Mouse (Mus musculus) erythroid progenitor cell, adult 5-6 weeks (primary cell): ENCODE results near the gene Fndc5. TPM values are rescaled to one million over a fixed set of nuclear protein-coding genes. Genes with fewer than 3 reads are reported as not detected.

Source experiments
- ATAC-seq: replicated peaks from 2 replicates; pipeline ENCODE4 v1.8.0; 2016; ENCODE audit warnings: moderate number of reproducible peaks, mild to moderate bottlenecking, moderate TSS enrichment, inconsistent platforms; ENCODE audit not compliant: poor library complexity, low FRiP score, severe bottlenecking
- total RNA-seq, 2 experiments: library from RNA; stranded (forward) in 1 of 2; stranded (reverse) in 1 of 2; fragments of 150-400 nt in 1 of 2; fragments of 186-747, 209-891 nt in 1 of 2; gene quantifications; 2 replicates each; pipeline versions ENCODE4 v1.2.3 to v1.2.4; 2015 to 2017; ENCODE audit warnings: low replicate concordance in 2 of 2

Fndc5 gene
- 0.72 TPM in 1 of 2 replicates, not detected in the other for total RNA-seq (2015; ENCODE audit: low replicate concordance)
- total RNA-seq (2017; ENCODE audit: low replicate concordance) = 0.38 and 0.39 TPM in 2 replicates

DNA sequence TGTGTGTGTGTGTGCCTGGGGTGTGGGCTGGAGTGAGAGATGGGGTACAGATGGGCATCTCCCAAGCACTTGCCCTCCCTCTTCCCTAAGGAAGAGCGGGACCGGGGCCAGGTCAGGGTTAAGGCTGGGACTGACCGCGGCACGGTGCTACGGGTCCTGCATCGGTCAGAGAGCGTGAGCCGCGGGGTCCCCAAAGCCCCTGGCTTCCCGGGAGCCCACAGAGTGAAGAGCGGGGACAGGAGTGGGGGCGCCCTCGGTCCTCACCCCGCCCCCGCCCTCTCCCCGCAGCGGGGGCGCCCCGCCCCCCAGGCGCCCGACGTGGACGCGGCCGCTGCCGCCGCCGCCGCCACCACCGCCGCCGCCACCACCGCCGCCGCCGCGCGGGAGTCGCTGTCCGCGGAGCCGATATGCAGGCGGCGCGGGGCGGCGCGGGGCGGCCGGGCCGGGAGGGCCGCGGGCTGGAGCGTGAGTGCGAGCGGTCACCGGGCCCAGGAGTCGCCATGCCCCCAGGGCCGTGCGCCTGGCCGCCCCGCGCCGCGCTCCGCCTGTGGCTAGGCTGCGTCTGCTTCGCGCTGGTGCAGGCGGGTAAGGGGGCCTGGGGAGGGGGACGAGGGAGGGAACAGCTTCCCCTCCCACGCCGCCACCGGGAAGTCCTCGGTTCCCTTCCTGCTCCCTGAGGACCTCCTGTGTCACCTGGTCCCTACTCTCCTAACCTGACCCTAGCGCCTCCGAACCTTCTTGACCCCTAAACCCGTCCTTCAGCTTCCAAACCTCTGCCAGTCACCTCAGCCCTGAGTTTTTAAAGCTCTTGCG, at the start of gene Fndc5:
Fndc5 (plus strand) TSS at position 421 of the 813 bp plus-strand sequence.
- no peak for ATAC-seq

DNA sequence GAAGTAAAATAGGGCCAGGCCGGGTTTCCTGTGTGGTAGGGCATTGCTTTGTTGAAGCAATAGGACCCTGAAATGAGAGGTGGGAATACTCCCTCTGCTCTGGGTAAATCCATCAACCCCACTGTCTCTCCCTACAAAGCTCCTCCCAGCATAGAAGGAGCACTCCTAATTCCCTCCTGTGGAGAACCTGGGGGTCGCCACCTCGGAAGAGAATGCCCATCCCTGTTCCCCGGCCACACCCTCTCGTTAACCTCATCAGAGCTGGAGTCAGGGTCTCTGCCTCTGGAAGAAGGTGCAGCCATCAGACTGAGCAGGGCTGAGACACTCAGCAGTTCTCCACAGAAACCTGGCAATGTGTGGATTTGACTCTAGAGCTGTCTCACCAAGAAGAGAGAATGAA, 48.9 kb upstream of the Fndc5 start:
- ATAC-seq = no peak

DNA sequence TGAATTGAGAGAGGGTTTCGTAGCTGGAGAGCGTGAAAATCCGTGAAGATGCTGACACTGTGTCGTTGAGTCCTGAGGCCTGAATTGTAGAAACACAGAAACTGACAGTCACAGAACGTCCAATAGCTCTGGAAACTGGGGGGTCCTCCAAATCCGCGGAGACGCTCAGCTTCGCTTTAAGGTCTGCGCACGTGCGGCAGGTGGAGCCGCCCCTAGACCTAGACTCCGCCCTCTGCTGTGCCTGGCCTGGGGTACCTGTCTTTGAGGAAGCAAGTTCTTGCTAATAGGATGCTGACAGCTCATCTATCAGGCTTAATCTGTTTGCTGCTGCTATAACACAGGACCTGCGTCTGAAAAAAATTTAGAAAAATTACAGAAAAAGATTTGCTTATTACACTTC, 41.5 kb upstream of the Fndc5 start:
- ATAC-seq = no peak

DNA sequence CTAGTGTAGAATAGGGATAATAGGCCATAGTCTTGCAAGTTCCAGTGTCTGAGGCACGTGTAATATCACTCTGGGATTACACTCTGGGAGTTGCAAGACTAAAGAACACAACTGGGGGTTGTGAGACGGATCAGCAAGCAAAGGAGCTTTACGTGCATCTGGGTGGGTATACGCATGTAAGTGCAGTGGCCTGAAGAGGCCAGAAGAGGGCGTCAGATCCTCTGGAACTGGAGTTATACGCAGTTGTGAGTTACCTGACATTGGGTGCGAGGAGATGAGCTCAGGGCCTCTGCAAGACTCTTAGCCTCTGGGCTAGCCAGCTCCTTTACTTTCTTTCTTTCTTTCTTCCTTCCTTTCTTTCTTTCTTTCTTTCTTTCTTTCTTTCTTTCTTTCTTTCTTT, 39.8 kb upstream of the Fndc5 start:
- no peak for ATAC-seq

DNA sequence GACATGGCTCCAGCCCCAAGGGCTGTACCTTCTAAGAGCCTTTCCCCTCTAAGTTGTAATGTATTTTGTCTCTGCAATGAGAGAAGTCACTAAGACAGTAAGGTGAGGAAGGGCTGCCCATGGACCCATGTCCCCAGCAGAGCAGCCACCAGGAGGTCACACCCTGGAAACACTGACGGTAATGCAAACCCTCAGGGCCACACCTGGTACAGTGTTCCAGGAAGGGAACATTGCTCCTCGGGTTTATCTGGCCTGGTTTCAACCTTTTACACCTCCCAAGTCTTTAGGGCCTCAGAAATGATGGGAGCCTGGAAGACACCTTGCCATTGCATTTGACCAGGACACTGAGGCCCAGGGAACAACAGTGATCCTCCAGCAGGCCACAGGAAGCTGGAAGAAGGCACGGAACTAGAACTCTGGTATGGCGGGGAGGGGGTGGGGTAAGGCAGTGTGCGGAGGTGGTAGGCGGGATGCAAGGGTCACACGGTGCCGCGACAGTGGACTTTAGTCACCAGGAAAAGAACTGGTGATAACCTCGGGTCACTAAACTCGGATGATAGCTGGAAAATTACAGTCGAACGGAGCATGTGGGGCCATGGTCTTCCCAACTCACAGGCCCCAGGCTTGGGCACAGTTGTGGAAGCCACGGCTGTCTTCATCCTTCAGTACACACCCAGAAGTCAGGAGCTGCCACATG, 34.5 kb upstream of the Fndc5 start:
- ATAC-seq = no peak

DNA sequence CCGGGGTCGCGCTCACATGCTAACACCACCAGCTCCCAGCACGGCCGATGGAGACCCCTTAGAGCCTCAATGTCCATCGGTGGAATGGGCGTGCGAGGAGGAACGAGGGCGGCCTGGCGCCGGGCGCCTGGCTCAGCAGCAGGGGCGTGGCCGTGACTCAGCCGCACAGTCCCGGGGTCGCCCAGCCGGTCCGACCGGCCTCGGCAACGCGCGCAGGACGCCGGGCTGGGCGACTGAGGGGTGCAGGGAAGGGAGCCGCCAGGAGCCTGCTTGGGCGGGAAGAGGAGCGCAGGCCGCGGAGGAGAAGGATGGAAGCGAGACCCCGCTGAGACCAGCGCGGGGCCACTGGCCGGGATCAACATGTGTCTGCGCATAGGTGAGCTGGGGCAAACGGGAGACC, 31.4 kb upstream of the Fndc5 start, which contains the start of gene Tmem54:
Tmem54 (plus strand) TSS at position 193 of the 400 bp plus-strand sequence.
- ATAC-seq = no peak

DNA sequence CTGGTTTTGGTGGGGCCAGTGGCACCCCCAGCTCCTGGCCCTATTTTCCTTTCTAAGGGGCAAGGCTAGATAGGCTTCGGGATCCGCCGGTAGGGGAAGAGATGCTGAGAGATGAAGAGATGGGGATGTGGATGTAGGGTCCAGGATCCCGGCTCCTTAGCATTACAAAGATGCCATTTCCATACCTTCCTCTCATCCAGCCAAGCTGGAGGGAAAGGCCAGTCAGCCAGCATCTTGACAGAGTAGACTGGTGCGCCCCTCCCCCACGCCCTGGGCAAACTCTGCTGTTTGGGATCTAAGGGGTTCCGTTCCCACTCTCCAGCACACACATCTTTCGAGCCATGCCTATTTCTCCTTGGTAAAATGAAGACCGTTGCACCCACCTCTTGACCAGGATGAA, 30.7 kb upstream of the Fndc5 start:
- ATAC-seq = no peak

DNA sequence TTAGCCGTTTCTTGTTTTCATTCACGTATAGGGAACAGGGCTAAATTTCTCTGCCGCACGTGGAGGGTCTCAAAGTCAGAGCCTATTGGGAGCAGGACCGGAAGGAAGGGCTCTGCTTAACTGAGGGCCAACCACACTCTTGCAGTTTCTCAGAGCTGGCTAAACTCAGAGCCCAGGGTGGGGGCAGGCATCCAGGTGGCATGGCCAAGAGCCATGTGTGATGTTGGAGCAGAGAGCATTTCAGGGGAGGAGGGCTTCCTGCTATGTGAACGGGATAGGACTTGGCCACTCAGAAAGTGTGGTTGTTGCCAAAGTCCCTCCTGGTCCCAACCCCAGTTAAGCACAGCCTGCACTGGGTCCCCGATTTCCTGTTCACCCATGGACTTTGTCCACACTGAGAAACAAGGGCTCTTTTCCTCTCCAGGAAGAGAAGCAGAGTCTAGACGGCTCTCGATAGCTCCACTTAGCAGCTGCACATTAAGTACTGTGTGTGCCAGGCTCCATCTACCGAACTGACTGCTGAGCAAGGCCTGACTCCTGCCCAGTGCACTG, 29.4 kb upstream of the Fndc5 start:
- ATAC-seq = no peak

DNA sequence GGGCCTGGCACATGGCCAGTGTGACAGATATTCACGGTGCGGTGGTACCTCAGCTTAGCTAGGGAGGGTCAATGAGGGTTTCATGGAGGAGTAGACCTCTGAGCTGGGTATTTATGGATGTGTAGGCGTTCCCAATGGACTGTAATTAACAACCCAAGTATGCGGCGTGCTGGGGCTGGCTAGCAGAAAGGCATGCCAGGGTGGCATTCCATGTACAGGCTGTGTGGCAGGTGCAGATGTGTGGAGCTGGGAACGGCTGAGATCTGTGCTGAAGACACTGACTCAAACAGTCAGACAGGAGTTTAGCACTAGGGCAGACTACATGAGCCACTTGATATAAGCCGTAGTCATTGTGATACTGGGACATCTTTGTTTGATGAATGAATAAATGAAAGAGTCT, 28.2 kb upstream of the Fndc5 start:
- ATAC-seq = no peak

DNA sequence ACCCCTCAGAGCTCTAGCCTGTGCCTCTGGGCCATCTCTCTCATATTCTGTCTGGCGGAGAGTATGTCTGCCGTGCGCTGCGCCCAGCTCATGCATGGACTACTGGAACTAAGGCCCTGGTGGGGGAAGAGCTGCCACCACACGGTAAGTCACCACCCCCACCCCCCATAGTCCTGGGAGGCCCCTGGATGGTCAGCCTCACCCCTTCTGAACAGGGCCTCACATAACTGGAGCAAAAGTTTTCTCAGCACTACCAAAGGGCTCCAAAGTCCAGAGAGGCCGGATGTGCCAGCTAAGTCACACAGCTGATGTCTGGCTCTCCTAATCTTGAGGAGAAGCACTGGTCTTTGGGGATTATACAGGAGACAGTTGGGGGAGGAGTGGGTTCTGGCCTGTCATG, 26.0 kb upstream of the Fndc5 start:
- ATAC-seq = no peak

DNA sequence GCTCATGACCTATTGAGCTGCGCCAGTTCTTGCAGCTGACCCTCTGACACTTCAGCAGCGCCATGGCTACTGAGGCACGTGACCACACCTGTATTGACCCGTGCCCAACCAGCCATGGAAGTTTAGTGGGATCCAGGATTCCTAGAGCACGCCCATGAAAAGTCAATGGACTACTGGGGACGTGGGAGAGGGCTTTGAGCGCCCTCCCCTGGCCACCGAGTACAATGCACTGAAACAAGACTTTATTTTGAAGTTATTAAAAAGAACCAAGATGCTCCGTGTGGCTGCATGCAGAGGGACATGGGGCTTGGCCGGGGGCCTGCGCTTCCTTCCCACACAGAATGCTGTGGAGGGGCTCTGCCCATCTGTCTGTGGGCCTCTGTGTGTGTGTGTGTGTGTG, 25.4 kb upstream of the Fndc5 start:
- no peak for ATAC-seq

DNA sequence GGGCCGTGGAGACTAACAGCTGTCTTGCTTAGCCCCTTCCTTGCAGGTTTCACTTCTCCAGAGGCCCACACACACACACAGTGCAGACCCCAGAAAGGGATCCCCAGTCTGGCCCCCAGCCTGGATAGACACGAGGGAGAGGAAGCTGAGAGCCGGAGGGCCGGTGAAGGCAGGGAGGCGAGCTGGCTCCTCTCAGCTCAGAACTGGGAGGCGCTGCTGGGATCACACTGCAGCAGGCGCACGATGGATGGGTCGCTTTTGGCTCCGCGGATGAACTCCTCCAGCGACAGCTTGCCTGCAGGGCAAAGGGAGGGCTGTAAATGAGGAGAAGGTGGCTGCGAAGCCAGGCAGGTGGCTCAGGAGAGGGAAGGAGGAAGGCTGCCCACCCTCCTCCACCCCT, 24.6 kb upstream of the Fndc5 start:
- no peak for ATAC-seq

DNA sequence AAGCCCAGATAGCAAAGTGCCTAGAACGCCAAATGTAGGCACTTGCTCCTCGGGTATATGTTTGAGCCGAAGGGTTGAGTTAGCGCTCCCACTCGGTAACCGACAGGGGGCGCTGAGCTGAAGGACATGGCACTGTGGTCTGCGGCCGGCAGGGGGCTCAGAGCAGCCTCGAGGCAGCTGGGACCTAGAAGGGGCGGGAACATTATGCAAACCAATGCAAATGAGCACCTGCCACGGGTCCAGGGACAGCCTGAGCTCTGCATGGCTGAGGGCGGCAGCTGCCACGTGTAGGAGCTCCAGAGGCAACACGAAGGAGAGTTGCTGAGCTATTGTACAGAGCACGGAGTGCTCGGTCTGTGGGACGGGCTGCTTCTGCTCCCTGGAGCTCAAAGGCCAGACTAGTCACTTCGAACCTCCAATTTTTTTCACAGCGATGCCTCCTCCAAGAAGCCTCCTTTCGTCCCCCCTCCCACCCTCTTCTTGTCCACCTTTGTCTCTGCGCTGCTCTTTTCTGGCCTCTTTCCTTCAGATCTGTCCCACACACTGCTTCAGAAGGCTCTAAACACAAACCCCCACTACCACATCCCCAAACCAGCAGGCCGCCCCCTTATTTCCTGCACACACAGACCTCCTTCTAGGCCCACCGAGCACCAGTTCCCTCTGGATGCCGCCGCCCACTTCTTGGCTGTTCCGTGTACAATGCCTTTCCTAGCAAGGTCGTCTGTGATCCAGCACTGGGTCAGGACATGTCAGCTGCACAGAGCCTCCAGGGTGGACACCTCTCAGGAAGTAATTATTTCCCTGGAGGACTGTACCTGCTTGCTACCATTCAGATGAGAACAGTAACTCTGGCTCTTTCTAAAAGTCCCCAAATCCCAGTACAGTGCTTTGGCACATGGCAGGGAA, 23.5 kb upstream of the Fndc5 start:
- peak; percentile 76 for ATAC-seq

DNA sequence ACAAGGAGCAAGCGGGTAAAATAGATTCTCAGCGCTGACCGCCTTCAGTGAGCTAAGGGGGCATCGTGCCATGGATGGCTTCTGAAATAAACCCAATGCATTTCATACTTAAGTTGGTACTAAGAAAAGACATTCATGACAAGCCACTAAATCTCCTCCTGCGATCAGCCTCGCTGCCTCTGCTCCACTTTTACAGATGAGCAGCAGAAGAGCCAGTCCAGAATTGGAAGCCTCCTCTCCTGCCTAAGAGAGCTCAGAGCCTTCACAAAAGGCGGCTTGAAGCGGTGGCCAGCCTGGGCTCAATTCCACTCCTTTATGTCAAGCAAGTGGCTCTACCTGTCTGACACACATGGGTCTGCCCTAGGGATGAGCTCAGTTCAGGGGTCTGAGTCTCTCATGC, 20.1 kb upstream of the Fndc5 start:
- ATAC-seq = no peak

DNA sequence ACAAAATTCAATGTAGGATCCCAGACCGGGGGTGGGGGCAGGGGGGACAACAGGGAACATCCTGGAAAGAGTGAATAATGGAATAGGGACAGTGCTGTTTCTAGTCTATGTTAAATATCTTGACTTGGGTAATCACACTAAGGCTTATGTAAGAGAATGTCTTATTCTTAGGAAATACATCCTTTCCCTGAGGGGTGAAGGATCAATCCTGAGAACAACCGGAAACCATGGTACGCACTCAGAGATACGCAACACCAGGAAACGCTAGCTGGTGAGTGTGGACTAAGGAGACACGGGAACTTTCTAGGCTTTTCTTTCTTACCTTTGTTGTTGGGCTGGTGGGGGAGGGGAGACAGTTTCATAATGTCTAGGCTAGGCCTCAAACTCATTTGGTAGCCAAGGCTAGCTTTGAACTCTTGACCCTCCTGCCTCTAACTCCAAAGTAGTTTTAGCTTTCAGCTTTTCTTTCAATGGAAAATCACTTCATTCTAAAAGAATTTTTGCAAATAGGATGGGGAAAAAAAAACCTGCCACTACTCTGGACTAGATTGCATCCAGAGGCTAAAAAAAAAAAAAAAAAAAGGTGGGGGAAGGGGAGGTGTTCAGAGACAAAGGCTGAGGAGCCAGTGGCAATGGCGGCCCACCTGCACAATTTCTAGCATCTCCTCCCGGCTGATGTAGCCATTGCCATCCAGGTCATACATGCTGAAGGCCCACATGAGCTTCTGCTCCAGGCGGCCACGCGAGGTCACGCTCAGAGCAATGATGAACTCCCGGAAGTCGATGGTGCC, 18.9 kb upstream of the Fndc5 start:
- no peak for ATAC-seq

DNA sequence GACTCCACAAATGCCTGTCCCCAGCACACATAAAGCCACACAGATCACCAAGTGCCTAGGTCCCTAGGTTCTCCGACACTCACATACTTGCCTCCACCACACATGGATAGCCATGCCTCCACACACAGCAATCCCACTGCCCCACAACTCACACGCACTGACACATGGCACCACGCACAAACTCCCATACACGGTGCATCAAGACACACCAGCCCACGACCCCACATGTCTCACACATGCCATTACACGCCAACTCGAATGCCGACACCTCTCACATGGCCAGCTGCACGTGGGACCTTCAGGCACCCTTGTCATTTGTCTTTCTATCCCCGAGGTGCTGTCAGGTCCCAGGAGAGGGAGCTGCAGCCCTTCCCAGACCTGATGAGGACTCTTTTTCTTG, 17.1 kb upstream of the Fndc5 start:
- ATAC-seq = no peak

DNA sequence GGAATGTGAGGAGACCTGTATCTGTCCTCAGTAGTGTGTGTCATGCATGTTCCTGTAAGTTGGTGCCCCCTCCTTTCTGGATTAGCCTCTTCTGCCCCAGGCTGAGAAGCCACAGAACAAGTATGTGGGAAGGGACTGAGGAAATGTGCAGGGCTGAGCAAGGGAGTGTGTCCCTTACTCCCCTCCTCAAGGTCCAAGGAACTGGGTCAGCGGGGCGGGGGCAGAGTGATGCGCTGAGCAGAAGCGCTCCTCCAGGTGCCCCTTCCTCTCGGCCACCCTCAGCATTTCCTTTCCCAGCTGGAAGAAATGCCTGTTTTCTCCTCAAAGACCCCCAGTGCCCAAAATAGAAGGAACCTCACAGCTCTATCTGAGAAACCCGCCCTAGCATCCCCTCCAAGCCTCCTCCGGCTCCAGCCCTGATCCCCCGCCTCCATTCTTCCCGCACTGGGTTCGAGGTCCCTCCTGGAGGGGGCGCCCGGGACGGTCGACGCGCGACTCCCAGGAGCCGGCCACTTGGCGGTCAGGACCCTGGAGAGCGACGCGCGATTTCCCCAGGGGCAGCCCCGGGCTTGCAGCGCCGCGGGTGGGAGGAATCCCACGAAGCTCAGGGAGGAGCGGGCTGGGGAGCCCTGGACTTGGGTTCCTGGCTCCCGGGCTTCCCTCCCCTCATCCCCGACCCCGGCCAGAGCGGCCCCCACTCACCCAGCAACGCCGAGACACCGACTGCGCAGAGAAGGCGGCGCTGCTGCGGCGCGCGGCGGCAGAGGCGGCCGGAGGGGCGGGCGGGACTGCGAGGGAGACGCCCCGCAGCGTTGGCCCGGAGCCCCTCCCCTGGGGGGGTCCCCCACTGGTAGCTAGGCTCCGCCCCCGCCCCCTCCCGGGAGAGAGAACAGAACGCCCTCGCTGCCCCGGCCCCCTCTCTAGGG, 16.0 kb upstream of the Fndc5 start:
- no peak for ATAC-seq

DNA sequence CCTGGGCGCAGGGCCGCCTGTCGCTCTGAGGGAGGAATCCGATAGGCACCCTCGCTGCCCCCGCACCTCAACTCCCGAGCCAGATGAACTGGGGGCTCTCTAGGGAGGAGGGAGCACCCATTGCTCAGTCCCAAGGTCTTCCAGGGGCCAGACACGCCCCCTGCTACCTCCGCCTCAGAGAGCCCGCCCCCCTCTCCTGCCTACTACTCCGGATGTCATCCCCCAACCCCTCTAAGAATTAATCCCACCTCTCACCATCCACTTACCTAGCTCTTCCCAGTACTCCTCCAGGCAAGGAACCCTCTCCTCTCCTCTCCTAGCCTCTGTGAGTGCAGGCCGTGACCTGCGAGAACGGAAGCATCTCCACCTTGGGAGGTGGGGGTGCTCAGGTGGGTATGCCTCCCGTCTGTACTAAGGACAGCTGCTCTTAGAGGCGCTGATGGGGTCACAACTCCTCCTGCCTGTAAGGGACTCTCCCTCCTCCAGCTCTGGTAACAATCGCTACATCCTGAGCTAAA, 15.2 kb upstream of the Fndc5 start, which contains the start of gene Hpca:
Hpca (minus strand) TSS at position 468 of the 518 bp plus-strand sequence.
- no peak for ATAC-seq
